Mouse (Mus musculus): ENCODE measurements at regions not wholly inside any gene's neighbourhood (a gene's known extent, or its start where the extent isn't known, plus 50 kb on each side); places are given as distances from the start of the nearest gene placed in this dataset.

DNA sequence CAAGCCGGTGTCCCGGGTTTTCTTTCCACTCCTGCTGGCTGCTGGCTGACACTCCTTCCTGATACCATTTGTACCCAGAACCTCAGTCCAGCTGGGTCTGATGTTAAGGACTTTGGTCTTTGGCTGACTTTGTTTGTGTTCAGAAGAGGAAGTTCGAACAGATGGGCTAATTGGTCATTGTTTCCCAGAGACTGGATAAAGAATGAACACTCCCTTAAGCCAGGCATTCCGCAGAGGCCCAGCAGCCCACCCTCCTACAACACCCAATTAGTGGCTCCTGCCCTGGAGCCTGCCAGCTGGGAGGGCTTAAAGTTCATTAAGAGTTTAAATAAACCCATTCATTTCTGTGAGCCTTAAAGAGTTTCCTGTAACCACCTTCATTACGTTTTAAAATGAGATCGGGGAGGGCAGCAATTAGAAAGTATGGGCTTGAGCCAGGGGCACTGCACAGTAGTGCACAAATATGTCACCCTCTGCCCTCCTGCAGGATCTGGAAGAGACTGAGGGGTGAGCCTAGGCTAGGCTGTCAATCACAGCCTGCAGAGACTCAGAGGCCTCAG lies 257.9 kb downstream of the Ajap1 start:
- no peak for TF ChIP-seq TCF3 (IDR thresholded peaks at IDR 0.05; ENCODE audit: insufficient read length, low read depth)
- TF ChIP-seq POLR2A (IDR thresholded peaks at IDR 0.05; ENCODE audit: insufficient read length, low read depth): no peak
- TF ChIP-seq MYOD1 (IDR thresholded peaks at IDR 0.05; ENCODE audit: control insufficient read depth in 1 of 3, insufficient read length in 2 of 3, low read depth in 2 of 3): no peak
- no peak for TF ChIP-seq USF1 (IDR thresholded peaks at IDR 0.05; ENCODE audit: low read depth)
- TF ChIP-seq POLR2AphosphoS2 (IDR thresholded peaks at IDR 0.05; ENCODE audit: insufficient read length, low read depth): no peak
- no peak for TF ChIP-seq REST (IDR thresholded peaks at IDR 0.05; ENCODE audit: insufficient read depth, insufficient read length)
- TF ChIP-seq E2F4 (IDR thresholded peaks at IDR 0.05; ENCODE audit: insufficient read depth): no peak
- no peak for TF ChIP-seq MAX (IDR thresholded peaks at IDR 0.05; ENCODE audit: low read depth)
- TF ChIP-seq TCF12 (IDR thresholded peaks at IDR 0.05; ENCODE audit: insufficient read depth, poor library complexity, severe bottlenecking): no peak

Measured in myocyte (in vitro differentiated cells).